Comparison of ENCODE assay signal across 1 mouse cellular context in the genomic region with DNA sequence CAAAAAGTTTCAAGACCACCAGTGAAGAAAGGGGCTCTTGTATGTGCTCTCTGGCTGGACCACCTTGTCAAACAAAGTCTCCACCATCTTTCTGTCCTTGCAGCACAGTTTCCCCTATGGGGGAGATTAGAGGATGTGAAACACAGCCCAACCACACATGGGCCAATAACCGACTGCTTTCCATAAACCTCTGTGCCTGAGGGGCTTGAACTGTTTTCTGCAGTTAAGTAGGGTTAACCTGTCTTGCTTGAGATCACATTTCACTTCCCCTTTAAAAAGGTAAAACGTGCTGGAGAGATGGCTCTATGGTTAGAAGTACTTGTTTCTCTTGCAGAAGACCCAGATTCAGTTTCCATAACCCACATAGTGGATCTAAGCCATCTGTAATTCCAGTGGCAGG.
TF ChIP-seq lines count a peak whose summit lies in the region.

No protein-coding gene starts in this region.

TF ChIP-seq in CH12.LX, 34 proteins besides CTCF, POLR2A, EP300 and RAD21 (continued from another document):
- TF ChIP-seq RCOR1 (conservative IDR thresholded peaks at IDR 0.05; ENCODE audit: low read depth, low read length) (0 out of 2 replicates have a peak, but pooled peaks have one; percentile 32), KAT2A (IDR thresholded peaks at IDR 0.05; ENCODE audit: insufficient replicate concordance, low read length) (no peak), NELFE (IDR thresholded peaks at IDR 0.05; ENCODE audit: low read depth, low read length) (no peak), MAZ (IDR thresholded peaks at IDR 0.05; ENCODE audit: low read depth, low read length) (0 out of 2 replicates have a peak, but pooled peaks have one; percentile 31), IRF4 (IDR thresholded peaks at IDR 0.05; ENCODE audit: low read depth, low read length) (peak; percentile 94)
